Mouse (Mus musculus) frontal cortex, adult (tissue): ENCODE measurements around the gene Kng1.
"Not testable (repeated sequence)": the region's sequence is repeated elsewhere in the genome, so short reads cannot be mapped to it uniquely, and the experiment has no call there.

Source experiments
- ATAC-seq: cut with Nextera tagmentation; 2 replicates; pipeline ENCODE4 v1.9.2; 2017; ENCODE audit warnings: mild to moderate bottlenecking, moderate library complexity, mixed read lengths; ENCODE audit not compliant: low TSS enrichment

Gene Kng1

DNA sequence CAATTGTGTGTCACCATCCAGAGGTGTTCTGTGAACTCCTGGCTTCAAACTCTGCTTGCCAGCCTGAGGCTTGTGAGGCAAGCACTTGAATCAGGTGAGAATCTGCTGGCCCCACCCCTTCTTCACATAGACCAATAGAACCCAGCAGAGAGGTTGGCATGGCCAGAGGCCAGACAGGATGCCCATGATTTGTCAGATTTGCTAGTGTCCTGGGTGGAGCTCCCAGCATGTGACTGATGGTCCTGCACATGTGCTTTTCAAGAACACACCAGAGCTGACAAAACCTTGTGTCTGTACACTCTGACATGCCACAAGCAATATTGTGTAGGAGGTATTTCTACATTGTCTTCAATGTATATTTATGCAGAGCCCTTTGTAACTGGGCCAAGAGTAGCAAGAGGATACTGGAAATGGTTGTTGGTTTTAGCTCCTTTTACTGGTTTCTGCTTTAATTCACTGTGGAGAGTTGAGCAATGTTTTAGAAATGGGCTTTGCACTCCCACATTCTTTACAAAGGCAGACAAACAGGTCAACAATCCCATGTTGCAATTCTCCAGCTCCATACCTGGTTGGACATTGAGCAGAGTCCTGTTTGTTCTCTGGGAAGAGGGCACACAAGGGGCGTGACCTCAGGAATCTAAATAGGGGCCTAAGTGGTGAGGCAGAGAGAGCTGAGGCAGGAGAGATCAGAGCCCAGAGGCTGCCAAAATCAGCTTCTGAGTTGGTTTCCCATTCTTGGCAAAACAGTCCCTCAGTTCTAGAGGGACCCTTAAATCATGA lies at the start of gene Kng1:
Gene Kng1, plus strand, starts transcription at position 198 of the 780 bp plus-strand sequence.
- not testable (repeated sequence) for ATAC-seq

- ATAC-seq, result not testable (repeated sequence)
These were observed 43.9 kb upstream of the Kng1 start for GRCm38 (mm10) chr16:23013786-23014185.

DNA sequence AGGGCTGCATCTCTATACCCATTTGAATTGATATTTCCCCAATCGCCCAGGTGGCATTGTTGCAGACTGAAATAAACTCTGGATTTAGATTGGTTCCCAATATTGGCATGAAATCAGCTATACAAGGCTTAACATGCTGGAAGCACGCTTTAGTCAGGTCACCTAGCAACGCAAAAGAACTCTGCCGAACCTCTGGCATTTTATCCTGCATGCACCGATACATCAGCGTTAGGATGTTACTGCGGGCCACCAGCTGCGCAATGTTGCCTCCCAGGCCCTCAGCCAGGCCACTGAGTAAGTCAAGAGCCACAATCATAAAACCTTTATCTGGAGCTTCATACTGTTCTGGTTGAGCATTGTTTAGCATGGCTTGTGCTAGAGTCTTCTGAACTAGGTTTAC lies 43.0 kb upstream of the Kng1 start:
- ATAC-seq, result not testable (repeated sequence)

DNA sequence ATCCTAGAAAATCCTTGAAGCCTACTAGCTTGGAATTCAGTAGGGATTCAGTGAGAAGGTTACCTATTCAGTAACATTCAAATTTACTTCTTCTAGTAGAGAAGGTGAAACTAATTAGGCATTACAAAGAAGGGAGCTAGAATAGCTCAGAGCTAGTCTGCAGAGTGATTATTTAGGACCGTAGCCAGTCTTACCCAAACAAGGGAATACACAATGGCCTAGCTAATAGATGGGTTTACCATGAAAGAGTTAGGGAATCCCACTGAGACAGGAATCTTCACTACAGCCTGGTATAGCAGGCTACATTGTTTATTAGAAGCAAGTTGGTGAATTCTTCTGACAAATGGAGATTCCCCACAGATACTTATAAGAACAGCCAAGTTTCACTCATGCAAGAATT lies 37.1 kb upstream of the Kng1 start:
- ATAC-seq, result not testable (repeated sequence)

GRCm38 (mm10) chr16:23025111-23025510 lies 32.6 kb upstream of the Kng1 start:
- ATAC-seq, result no peak

DNA sequence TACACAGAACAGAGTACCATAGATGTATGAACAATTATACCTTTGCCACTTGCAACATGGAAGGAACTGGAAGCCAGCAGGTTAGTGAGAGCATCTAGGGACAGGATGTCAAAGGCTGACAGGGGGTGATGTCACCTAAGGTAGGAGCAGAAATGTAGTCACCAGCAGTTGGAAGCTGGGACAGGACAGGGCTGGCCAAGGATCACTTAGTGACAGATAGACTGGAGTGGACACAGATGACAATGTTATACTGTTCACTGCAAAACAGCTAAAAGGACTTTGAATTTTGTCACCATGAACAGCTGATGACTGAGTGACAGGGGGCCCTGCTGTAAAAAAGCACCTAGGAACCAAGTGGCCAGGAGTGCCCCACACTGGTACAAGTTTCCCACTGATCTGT lies 31.1 kb upstream of the Kng1 start:
- no peak for ATAC-seq

DNA sequence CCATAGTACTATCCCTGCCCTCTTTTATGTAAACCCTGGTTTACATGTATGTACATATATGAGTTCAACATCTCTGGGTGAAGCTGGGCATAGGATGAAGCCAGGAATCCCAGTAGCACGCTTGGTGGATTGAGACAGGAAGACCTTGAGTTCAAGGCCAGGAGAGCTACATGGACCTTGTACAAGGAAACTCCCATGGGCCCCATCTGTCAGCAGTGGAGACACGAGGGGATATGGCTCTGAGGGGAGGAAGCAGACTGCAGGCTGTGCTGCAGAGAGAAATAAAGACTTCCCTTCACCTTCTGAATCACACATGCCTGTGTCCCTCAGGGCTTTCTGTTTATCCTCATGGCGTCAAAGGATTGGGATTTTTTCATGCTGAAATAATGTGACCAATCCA lies 30.3 kb upstream of the Kng1 start:
- ATAC-seq, result not testable (repeated sequence)

GRCm38 (mm10) chr16:23028966-23029600 lies 28.6 kb upstream of the Kng1 start, which contains the start of gene Kng2:
Gene Kng2, minus strand, starts transcription at chr16:23029482.
- not testable (repeated sequence) for ATAC-seq

DNA sequence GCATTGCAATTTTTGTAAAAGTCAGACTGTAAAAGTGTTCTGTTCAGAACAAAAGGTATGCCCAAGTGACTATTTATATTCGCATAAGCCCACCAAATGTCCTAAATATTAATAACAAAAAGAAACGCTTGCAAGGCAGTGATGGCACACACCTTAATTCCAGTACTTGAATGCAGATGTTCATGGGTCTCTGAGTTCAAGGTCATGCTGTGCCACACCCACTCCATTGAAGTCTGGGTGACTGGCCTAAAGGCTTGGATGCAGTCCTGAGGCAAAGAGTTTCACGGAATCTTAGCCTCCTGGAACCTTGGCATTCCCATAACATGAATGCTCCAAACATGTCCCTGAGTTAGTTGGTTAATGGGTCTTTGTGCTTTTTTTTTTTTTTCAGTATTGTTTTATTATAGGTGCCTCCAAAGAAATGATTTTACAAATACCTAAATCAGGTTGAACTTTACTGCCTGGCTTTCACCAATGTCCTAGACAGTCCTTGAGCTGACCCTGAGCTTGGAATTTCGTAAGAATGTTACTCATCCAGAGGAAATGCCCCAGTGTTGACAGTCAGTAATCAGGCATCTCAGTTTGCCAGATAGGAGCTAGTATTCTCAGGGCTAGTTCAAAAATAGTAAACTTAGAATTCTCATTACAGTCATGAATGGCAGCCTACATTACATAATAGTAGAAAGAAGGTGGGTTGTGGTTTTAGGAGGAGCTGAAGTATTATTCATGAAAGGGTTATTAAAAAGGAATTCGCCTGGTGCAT lies 26.8 kb upstream of the Kng1 start:
- ATAC-seq, result no peak

GRCm38 (mm10) chr16:23033673-23034072 lies 24.0 kb upstream of the Kng1 start:
- no peak for ATAC-seq

DNA sequence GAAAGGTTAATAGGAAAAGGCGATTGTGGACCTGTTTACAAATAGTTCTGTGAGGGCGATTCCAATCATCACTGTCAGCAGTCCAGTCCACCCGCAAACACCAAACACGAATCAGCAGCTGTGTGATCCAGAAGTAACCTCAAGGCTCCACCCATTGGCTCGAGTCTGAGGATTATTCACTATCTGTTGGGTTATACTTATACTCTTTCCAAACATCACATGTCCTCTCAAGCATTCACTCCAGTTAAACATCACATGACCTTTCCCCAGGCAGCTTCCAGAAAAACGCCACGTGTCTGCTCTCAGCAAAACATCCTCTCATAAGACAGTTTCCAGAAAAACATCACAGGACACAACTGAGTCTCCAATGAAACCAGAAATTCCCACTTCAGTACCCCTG lies 19.9 kb upstream of the Kng1 start:
- ATAC-seq, result no peak

DNA sequence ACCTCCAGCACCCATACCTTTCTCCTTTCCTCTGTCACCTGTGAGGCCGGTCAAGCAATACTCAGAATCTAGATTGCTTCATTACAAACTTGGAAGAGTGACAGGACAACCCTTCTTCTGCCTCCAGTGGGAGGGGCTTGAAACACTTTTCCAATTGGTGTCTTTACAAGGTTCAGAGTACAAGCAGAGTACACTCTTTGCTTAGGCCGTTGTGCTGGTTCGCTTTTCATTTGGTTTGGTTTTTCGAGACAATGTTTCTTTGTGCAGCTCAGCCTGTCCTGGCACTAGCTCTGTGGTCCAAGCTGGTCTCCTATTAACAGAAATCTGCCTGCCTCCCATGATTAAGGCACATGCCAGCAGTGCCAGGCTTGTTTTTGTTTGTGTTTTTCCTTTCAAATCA lies 18.4 kb upstream of the Kng1 start:
- no peak for ATAC-seq

- ATAC-seq, result no peak
These were observed 16.8 kb upstream of the Kng1 start for GRCm38 (mm10) chr16:23040876-23041275.

GRCm38 (mm10) chr16:23046319-23046718 lies 11.3 kb upstream of the Kng1 start:
- peak; percentile 83 for ATAC-seq

DNA sequence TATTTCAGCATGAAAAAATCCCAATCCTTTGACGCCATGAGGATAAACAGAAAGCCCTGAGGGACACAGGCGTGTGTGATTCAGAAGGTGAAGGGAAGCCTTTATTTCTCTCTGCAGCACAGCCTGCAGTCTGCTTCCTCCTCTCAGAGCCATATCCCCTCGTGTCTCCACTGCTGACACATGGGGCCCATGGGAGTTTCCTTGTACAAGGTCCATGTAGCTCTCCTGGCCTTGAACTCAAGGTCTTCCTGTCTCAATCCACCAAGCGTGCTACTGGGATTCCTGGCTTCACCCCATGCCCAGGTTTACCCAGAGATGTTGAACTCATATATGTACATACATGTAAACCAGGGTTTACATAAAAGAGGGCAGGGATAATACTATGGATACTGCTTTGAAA lies 2.0 kb downstream of the Kng1 start:
- not testable (repeated sequence) for ATAC-seq

GRCm38 (mm10) chr16:23060781-23061325 lies 3.2 kb downstream of the Kng1 start:
- ATAC-seq, result not testable (repeated sequence)

- not testable (repeated sequence) for ATAC-seq
These were observed 19.9 kb downstream of the Kng1 start for GRCm38 (mm10) chr16:23077516-23077915.

DNA sequence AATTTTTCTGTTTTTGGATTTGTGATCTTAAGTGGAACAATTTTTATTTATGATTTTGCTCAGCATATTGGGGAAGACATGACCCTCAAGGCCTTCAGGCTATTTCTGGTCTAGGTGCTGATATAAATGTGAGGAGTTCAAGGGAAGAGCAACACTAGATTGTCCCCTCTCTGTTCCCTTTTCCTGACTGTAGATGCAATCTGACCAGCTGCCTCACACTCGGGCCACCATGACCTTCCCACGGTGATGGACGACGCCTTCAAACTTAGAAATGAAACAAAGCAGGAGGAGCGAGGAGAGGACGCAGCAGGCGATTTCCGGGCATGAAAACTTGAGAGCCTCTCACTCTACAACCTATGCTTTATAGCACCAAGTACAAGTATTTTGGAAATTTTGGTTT lies 29.5 kb downstream of the Kng1 start:
- not testable (repeated sequence) for ATAC-seq

DNA sequence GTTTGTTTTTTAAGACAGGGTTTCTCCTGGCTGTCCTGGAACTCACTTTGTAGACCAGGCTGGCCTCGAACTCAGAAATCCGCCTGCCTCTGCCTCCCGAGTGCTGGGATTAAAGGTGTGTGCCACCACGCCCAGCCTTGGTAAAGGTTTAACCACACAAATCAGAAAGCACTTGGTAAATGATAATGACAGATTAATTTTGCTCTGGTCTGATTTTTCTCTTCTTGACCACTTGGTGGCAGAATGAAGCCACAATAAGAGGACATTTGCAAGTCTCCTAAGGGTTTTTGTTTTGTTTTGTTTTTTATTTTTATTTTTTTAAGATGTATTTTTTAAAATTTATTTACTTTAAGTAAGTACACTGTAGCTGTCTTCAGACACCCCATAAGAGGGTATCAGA lies 30.0 kb downstream of the Kng1 start:
- not testable (repeated sequence) for ATAC-seq

GRCm38 (mm10) chr16:23088491-23088890 lies 30.8 kb downstream of the Kng1 start:
- ATAC-seq, result not testable (repeated sequence)

DNA sequence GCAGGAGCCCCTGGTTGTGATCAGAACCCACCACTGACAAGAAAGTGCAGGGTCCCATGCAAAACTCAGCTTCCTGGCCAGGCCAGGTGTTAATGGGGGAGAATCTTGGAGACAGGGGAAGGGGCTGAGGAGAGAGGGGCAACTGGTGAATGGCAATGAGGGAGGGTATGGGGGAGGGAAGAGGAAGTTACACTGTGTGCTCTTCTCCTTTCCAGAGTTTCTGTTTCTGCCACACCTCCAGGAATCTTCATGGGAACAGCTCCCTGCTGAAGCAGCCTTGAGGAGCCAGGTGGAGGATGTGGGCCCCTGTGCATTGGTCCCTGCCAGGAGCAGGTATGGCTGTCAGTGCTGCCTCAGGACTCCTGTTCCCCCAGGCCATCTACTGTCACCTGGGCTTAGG lies 33.7 kb downstream of the Kng1 start:
- ATAC-seq, result not testable (repeated sequence)

GRCm38 (mm10) chr16:23093321-23093953 lies 35.8 kb downstream of the Kng1 start:
- ATAC-seq, result no peak
